Mouse (Mus musculus) midbrain, postnatal 0 days (tissue): ENCODE data around the gene Tada1. TPM values are rescaled to one million over a fixed set of nuclear protein-coding genes. Genes with fewer than 3 reads are reported as not detected.
A peak's percentile ranks its signal among the peaks of the same experiment; 100 is the strongest.

Experiments
- ATAC-seq: fragments of 200-750 bp; cut with Nextera tagmentation; 2 replicates; pipeline ENCODE4 v1.8.0; 2017; ENCODE audit warnings: moderate number of reproducible peaks, mild to moderate bottlenecking, moderate TSS enrichment, moderate library complexity; ENCODE audit not compliant: low FRiP score
- DNase-seq: peaks from one replicate; pipeline ENCODE4 v3.0.0-alpha.2; 2015; ENCODE audit warnings: low spot score
- H3K27ac ChIP-seq: fragments of 300-500 bp; sonication (generic); 2 replicates; pipeline ENCODE4 v1.5.1; 2014; ENCODE audit warnings: low read depth, mild to moderate bottlenecking, low read length, mixed read lengths
- H3K27me3 ChIP-seq: fragments of 300-500 bp; sonication (generic); 2 replicates; pipeline ENCODE4 v1.6.1; 2014; ENCODE audit warnings: low read length, control low read depth, mixed read lengths; ENCODE audit not compliant: insufficient read depth
- H3K36me3 ChIP-seq: fragments of 300-500 bp; sonication (generic); 2 replicates; pipeline ENCODE4 v1.6.1; 2014; ENCODE audit warnings: low read length, control low read depth, mixed read lengths; ENCODE audit not compliant: insufficient read depth
- H3K4me1 ChIP-seq: fragments of 300-500 bp; sonication (generic); 2 replicates; pipeline ENCODE4 v1.6.1; 2014; ENCODE audit warnings: mild to moderate bottlenecking, control low read depth, antibody characterized with exemption, low read length, mixed read lengths; ENCODE audit not compliant: insufficient read depth
- H3K4me2 ChIP-seq: fragments of 300-500 bp; sonication (generic); 2 replicates; pipeline ENCODE4 v1.6.1; 2014; ENCODE audit warnings: low read depth, mild to moderate bottlenecking, low read length, mixed read lengths; ENCODE audit not compliant: poor library complexity, severe bottlenecking
- H3K4me3 ChIP-seq: fragments of 300-500 bp; sonication (generic); 2 replicates; pipeline ENCODE4 v1.5.1; 2014; ENCODE audit warnings: low read depth, mild to moderate bottlenecking, low read length, moderate library complexity
- H3K9ac ChIP-seq: fragments of 300-500 bp; sonication (generic); replicated peaks from 2 replicates; pipeline ENCODE4 v1.6.1; 2014; ENCODE audit warnings: mild to moderate bottlenecking, low read length, moderate library complexity, mixed read lengths; ENCODE audit not compliant: poor library complexity, severe bottlenecking
- H3K9me3 ChIP-seq: fragments of 300-500 bp; sonication (generic); 2 replicates; pipeline ENCODE4 v1.6.1; 2016; ENCODE audit warnings: low read length, control low read depth
- CTCF ChIP-seq: IDR thresholded peaks from 2 replicates; pipeline ENCODE4 v1.5.1; 2016; ENCODE audit warnings: antibody characterized with exemption, mild to moderate bottlenecking
- WGBS: fragments of 180-500 bp; shearing (Covaris S2); extraction: QIAGEN DNeasy Blood & Tissue Kit; methylation state at CpG from one replicate; pipeline ENCODE4 v1.1.7; 2014; 5-methylcytosine and 5-hydroxymethylcytosine counted together
- polyA plus RNA-seq: library from polyadenylated mRNA; unstranded; fragments of >200 nt; fragmentation: Nextera tagmentation; extraction: Ambion mirVana; gene quantifications from 2 replicates; pipeline ENCODE4 v1.2.1, GENCODE M21; 2015
- total RNA-seq: library from RNA; depleted of rRNA; stranded (reverse); fragments of >200 nt; gene quantifications from 2 replicates; pipeline ENCODE4 v1.2.3, GENCODE M21; 2014

Tada1 gene
- total and polyA plus RNA-seq, 2 experiments from 2014 or later = 57.1 to 64.7 TPM

DNA sequence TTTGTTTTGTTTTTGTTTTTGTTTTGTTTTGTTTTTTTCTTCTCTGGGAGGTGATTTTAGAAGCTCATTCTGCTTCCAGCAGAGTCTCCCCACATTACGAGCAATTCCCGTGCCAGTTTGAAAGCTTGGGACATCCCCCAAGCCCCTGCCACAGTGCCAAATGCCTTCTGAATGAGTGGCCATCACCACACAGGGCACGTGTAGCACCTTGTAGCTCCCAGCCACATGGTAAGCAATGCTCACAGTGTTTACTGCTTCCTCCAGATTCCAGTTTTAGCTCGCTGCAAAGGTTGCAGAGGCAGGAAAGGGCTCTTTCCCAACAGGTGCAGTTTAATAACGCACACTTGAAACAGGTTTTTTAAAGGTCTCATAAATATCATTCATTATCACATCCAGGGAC lies 18.0 kb upstream of the Tada1 start:
- no peaks in the 10 kb centered on the region for H3K9me3 ChIP-seq
- no peaks in the 10 kb centered on the region for H3K27me3 ChIP-seq
- no peaks in the 10 kb centered on the region for H3K4me1 ChIP-seq
- H3K4me2 ChIP-seq = no peak overlapping the region
- H3K27ac ChIP-seq = no peak overlapping the region
- 77% methylated on average over 5 of the region's 5 CpGs for WGBS
- no peak for TF ChIP-seq CTCF
- H3K4me3 ChIP-seq = no peak overlapping the region
- H3K36me3 ChIP-seq = no peaks in the 10 kb centered on the region
- no peak overlapping the region for H3K9ac ChIP-seq
- DNase-seq (no peak), ATAC-seq (no peak)

DNA sequence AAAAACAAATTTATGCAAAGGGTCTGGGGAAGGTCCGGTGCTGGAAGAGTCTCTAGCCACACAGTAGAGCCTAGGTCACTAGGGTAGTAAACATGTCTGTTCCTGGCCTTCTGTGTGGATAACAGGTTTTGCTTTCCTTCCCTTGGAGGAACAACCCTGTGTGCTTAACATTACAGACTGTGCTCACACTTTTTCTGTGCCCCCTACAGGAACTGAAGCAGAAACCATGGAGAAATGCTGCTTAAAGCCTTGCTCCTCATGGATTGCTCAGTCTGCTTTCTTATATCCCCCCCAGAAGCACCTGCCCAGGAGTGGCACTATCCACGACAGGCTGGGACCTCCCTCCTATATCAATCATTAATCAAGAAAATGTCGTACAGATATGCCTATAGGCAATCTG lies 17.1 kb upstream of the Tada1 start:
- DNase-seq = no peak
- no peak for ATAC-seq
- H3K4me2 ChIP-seq = no peak overlapping the region
- H3K36me3 ChIP-seq = no peaks in the 10 kb centered on the region
- no peak overlapping the region for H3K4me3 ChIP-seq
- 80% methylated on average over 3 of the region's 3 CpGs for WGBS
- no peak overlapping the region for H3K27ac ChIP-seq
- no peaks in the 10 kb centered on the region for H3K9me3 ChIP-seq
- no peak overlapping the region for H3K9ac ChIP-seq
- no peaks in the 10 kb centered on the region for H3K27me3 ChIP-seq
- TF ChIP-seq CTCF = peak; percentile 51
- no peaks in the 10 kb centered on the region for H3K4me1 ChIP-seq

DNA sequence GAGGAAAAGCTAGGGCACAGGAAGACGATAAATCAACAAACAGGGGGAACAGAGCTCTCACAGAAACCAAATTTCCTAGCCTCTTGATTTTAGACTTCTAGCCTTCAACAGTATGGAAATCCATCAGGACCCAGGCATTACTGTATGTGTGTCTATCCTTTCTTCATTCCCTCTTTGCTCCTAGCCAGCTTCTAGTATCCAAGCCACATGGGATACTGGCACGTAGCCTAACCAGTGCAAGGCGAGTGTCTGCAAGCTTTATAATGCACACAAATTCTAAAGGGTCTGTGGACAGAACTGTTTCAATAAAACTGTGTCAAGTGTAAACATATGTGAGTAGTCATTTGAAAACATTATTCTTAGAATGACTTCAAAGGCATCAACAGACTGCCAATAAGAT lies 16.2 kb upstream of the Tada1 start:
- ATAC-seq (no peak), DNase-seq (no peak)
- no peak overlapping the region for H3K9ac ChIP-seq
- 70% methylated on average over 3 of the region's 3 CpGs for WGBS
- no peaks in the 10 kb centered on the region for H3K4me1 ChIP-seq
- no peak overlapping the region for H3K4me3 ChIP-seq
- no peaks in the 10 kb centered on the region for H3K27me3 ChIP-seq
- no peaks in the 10 kb centered on the region for H3K9me3 ChIP-seq
- H3K36me3 ChIP-seq = no peaks in the 10 kb centered on the region
- H3K27ac ChIP-seq = no peak overlapping the region
- TF ChIP-seq CTCF = no peak
- H3K4me2 ChIP-seq = no peak overlapping the region

DNA sequence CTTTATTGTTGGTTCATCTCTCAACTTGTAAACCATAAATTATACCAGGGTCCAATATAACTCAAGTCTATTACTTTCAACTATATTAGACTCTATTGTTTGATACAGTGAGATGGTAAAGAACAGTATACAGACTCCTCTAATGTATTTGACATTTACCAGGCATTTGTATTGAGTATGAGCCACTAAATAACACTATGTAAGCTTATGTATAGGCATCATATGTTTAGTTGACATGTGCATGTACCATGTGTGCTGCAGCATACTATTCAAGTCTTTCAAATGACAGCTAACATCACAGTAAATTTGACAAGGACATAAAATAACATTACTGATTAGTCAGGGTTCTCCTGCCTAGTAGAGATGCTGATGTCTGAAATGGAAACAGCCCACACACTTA lies 15.8 kb upstream of the Tada1 start:
- ATAC-seq (no peak), DNase-seq (no peak)
- H3K27me3 ChIP-seq = no peaks in the 10 kb centered on the region
- H3K4me1 ChIP-seq = no peaks in the 10 kb centered on the region
- no peak for TF ChIP-seq CTCF
- H3K36me3 ChIP-seq = no peaks in the 10 kb centered on the region
- H3K9ac ChIP-seq = no peak overlapping the region
- H3K4me2 ChIP-seq = no peak overlapping the region
- H3K9me3 ChIP-seq = no peaks in the 10 kb centered on the region
- no peak overlapping the region for H3K27ac ChIP-seq
- H3K4me3 ChIP-seq = no peak overlapping the region

DNA sequence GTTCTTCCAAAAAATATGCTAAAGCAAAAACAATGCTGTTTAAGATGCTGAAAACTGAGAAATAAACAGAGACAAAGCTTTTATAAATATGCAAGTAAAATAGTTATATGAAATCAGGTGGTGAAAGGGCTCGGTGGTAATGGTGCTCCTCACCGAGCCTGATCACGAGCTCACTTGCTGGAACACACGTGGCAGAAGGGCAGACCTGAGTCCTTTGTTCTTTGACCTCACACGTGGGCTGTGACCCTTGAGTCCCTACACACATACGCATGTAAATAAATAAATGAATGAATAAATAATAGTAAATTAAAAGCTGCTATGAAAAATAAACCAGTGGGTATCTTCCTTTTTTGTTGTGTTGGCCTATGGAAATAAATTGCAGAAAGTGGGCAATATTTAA lies 1.7 kb upstream of the Tada1 start:
- ATAC-seq = no peak
- TF ChIP-seq CTCF = no peak

DNA sequence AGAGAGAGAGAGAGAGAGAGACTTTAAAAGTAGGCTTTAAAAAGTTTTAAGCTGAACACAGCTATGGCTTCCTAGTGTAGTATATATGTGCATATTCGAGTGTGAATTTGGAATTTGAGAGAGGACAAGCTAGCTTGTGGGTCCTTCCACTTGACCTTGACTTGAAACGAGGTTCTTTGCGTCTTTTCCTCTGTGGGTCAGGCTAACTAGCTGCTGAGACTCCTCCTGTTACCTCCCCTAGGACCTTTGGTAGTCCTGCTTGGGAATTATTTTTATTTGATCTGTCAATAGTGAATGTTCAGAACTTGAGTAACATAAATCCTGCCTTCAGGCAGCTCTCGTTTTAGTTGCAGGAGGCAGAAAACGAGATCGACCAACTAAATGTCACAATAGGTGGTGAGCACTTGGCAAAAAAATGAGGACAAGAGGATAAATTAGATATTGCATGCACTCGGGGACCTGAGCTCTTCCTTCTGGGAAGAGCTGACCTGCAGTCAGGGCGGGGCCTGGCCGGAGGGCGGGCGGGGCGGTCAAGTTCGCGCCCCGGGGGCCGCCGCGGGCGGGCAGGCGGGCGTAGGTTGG lies 375 bp upstream of the Tada1 start:
- 4% methylated on average over 21 of the region's 21 CpGs for WGBS
- H3K4me1 ChIP-seq = no peaks in the 10 kb centered on the region
- TF ChIP-seq CTCF = no peak; the same call in 1 of the 2 replicates
- peak overlapping the region; percentile 73 for H3K4me2 ChIP-seq
- H3K36me3 ChIP-seq = peaks cover 9% of the 10 kb centered on the region; the same call in 1 of the 2 replicates
- H3K9me3 ChIP-seq = no peaks in the 10 kb centered on the region
- peak overlapping the region; percentile 77 for H3K27ac ChIP-seq
- DNase-seq (no peak), ATAC-seq (no peak)
- H3K27me3 ChIP-seq = no peaks in the 10 kb centered on the region
- peak overlapping the region; percentile 69 for H3K9ac ChIP-seq
- H3K4me3 ChIP-seq = peak overlapping the region; percentile 97

More for the DNA sequence above, 1.7 kb upstream of the Tada1 start:
- Histone ChIP-seq H3K27me3 (no peaks in the 10 kb centered on the region), H3K9me3 (no peaks in the 10 kb centered on the region), H3K36me3 (no peaks in the 10 kb centered on the region), H3K9ac (no peak overlapping the region), H3K4me3 (no peak overlapping the region), H3K4me1 (no peaks in the 10 kb centered on the region), H3K4me2 (no peak overlapping the region), H3K27ac (no peak overlapping the region)
- 80% methylated on average over 6 of the region's 6 CpGs for WGBS
- no peak for DNase-seq
